Mouse (Mus musculus) adrenal gland, postnatal 4 days (tissue): Measurements from ENCODE around the gene Ank2. TPM values are rescaled to one million over a fixed set of nuclear protein-coding genes. Genes with fewer than 3 reads are reported as not detected.

Experiments
- DNase-seq, 2 experiments: peaks; one replicate each; pipeline ENCODE4 v3.0.0; 2021 to 2022; ENCODE audit warnings: low spot score in 2 of 2, mixed read lengths in 2 of 2
- total RNA-seq, 2 experiments: library from RNA; stranded (reverse); gene quantifications; 2 replicates each; pipeline ENCODE4 v1.2.3; 2021

The Ank2 gene
- total RNA-seq, 2 experiments from 2014 or later, result 91.4 to 93.0 TPM

DNA sequence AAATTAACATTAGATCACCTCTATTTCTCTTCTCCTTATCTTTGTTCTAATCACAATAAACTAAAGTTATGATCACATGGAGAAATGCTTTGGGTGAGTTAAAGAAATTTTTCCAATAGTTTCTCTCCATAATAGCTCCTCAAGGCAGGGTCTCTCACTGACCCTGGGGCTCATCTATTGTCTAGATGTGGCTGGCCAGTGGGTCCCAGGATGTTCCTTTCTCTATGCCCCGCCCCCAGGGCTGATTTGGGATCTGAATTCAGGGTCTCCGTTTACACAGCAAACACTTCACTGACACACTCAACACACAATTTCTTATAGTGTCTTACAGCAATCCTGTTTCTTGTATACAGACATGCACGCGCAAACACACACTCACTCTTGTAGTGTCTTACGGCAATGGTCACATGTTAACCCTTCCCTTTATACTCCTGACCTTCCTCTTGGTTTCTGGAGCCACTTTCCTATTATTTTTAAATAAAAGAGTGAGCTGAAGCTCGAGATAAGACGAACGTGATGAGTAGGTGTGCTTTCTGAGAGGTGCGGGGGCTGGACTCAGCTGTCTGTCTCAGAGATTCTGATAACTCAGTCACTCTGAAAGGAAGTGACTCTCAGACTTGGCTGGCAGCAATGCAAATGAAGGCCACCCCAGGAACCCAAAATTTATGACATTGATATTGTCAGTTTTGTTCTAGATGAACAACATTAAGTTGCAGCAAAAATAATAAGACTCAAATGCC is 204.4 kb downstream of the Ank2 start:
- DNase-seq, result no peak

DNA sequence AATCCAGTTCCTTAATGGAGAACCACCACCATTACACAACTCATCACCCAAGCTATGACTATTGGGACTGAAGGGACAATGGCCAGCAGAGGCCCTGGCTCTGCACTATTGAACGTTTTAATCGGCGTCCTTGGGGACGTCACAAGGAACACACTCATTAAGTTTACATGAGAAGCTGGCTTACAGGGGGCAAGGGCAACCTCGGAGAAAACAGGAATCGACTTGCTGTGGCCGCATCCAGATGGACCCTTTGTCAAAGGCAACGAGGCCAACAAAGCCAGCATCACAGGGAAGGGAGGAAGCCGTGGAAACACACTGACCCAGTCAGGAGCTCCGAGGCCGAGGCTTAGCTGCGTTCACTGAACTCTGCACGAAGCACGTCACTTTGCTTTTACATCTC is 205.1 kb downstream of the Ank2 start:
- DNase-seq, result no peak

DNA sequence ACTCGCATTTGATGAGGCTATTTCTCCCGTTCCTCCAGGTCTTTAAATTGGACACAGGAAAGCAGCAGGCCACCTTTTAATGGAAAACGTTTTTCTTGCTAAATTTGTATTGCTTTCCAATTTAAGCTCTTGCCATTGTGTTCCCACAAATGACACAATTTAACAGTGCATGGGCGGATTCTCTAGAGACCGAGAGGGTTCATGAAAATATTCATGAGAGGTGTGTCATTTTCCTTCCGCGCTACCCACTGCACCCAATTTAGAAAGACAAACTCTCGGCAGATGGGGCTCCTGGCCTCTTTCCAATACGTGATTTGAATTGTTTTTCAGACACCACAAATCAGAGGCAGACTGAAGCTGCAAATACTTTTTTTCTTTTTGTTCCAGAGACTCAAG is 205.7 kb downstream of the Ank2 start:
- DNase-seq, result no peak

DNA sequence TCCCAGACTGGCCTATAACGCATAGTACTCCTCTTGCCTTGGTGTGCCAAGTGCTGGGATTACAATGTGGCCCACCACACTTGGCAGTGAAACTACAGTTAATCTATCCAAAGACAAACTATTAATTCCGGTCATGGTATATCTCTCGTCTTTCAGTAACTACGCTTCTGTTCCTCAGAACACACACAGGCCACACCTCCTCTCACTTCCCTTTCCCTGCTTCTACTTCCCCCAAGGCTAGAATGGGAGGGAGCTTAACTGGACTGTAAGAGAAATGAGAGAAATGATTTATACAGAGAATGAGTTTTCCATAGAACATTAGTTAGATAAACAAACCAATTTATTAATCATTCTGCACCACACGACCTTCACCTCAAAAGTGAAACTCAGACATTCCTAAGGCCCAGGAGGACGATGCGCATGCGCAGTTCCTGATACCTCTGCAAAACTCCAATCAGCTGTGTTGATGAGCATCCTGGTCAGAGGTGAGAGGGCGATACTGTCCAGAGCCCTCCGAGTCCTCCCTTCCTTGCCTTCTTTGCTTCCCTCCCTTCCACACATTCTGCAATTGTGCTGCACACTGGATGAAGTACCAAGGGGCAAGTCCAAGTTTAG is 206.2 kb downstream of the Ank2 start:
- DNase-seq, result no peak

DNA sequence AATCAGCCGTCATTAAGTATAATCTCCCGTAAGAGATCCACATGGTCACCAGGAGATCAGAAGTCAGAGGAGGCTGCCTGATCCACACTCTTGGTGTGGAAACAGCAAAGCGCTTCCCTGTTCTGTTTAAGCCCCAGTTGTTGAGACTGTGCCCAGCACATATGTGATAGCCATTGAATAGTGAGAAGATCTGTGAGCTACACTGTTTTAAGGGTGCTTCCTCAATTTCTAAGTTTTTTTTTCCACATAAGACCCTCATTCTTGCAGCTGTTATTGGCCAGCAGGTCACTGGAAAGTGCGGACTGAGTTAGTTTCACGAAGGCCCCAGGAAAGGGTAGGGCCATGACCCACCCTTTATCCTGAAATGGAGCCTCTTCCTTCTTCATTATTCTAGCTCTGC is 216.9 kb downstream of the Ank2 start:
- no peak for DNase-seq

DNA sequence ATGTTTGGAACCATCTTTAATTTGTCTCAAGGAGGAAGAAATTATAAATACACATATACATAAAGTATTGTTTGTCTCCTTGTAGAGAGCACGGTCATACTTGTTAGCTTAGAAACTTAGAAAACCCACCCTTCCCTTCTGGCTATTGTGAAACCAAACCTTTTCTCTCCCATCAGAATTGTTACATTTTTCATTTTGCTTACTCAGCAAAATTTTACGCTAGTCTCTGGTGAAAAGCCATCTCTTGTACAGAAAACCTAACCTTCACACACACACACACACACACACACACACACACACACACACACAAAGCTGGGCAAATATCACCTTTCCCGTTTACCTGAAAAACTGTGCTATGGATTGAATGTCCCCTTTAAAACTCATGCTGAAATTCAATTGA is 217.8 kb downstream of the Ank2 start:
- no peak for DNase-seq

DNA sequence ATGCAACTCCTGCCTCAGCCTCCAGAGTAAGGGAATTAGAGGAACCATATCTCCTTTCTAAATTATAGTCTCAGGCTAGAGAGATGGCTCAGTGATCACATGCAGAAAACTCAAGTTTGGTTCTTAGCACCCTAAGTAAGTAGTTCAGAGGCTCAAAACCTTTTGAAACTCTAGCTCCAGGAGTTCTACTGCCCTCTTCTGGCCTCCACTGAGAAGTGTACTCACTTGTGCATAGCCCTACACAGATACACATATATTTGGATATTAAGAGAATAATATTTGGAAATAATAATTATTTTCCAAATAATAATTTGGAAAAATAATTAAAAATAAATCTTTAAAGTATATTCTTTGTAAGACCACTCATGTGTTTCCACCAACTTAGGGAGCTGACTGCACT is 218.8 kb downstream of the Ank2 start:
- DNase-seq, result no peak

DNA sequence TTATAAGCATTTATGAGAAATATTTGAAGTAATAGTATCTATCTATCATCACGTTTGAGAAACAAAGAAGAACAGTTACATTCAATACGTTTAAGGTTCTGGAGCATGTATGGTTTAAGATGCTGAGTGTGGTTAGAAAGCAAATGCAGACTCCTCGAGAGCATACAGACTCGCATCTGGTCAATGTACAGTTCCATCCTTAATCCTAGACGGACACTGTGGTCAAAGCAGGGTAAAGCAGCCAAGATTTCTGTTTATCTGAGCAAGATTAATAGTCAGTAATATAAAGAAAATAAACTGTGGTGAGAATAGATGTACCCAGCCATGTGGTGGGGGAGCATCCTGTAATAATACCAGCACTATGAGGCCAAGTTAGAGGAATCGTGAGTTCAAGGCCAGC is 223.2 kb downstream of the Ank2 start:
- no peak for DNase-seq

DNA sequence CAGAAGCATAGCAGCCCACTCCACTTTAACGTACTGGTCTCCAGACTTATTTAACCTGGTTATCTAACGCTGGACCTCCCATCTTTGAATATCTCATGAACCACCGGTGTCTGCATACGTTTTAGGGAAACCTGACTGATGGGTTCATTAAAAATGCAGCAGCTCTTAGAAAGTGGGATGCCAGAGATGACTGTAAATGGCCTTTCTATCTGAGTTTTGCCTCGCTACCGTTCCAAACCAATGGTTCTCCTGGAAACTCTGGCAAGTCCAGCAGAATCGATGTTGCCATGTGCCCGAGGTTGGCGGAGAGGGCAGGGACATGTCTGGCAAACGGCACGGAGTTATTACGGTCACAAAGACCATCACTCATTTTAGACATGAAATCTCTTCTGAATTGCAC is 226.3 kb downstream of the Ank2 start:
- no peak for DNase-seq

DNA sequence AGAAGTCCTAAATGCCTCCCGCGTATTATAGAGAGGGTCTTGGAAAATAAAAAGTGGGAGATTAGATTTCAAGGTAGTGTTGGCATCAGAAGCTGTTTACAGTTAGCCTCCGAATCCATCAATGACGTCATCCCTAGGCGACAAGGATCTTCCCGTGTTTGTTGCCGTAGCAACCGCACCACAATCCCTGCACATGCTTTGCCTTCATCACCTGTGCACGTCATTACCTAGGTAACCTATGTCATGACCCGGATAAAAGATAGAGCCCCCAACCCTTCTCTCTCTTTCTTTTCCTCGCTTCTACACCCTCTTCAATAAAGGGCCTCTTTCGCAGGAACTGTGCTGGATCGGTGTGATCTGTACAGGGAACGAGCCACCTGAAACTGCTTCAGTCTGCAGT is 229.5 kb downstream of the Ank2 start:
- DNase-seq, result no peak

DNA sequence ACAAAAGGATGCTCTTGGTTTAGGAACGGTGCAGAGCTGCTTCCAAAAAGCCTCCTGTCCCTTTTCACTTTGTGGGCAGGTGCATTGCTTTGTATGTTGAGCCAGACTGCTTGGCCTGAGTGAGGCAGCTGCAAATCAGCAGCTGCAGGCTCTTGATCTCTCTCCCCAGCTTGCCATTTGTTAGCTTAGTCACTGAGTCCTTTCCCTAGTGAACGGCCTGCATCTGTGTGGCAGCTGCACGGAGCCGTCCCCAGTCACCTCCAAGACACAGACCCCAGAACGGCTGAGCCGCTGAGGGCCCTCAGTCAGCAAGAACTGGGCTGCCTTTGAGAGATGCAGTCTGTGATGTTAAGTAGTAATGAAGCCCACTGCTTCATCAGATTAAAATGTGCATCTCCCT is 231.3 kb downstream of the Ank2 start:
- DNase-seq, result no peak

DNA sequence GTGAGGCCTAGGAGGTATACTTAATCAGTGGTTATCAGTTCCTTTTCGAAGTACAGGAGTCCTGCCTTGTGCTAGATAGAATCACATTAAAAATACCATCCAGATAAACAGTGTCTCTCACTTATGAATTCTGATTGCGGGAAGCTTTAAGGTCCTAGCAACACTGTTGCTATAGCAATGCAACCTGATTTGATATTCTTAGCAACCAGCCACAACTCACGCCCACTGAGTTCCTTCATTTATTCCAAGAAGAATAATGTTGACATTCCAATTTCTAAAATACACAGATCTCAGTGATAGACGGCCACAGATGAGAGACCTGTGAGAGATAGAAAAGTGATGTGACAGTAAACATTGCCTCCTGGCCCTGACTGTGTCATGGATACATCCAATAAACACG is 233.4 kb downstream of the Ank2 start:
- no peak for DNase-seq

DNA sequence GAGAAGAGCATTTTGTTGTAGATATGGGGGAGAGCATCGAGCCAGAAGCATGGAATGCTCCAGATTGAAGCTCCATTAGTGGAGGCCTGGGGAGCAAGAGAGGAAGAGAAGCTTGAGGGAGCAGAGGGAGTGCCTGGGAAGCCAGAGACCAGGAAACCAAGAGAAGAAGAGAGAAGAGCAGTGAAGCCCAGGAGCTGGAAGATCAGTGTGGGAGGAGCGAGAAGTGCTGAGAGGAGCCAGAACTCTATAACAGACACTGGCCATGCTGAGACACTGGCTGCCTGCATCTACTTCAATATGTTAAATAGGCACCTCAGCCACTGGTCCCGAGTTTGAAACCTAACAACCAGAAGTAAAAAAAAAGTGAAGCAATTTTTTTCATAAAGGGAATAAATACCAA is 234.0 kb downstream of the Ank2 start:
- no peak for DNase-seq

DNA sequence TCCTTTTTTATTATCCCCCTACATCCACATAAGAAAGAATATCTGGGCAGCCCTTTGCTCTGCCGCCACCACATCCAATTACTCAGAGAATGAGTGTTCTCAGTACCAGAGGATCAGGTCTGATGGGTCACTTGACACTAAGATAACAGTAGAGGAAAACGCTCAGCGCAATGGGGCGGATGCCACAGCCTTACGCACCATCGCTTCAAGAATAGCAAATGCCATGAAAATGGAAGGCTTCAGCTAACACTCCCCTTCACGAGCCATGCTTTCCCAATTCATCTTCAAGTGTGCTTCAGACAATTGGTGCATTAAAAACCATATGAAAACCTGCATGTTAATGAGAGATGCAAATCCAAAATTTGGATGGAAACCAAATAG is 238.4 kb downstream of the Ank2 start:
- no peak for DNase-seq

DNA sequence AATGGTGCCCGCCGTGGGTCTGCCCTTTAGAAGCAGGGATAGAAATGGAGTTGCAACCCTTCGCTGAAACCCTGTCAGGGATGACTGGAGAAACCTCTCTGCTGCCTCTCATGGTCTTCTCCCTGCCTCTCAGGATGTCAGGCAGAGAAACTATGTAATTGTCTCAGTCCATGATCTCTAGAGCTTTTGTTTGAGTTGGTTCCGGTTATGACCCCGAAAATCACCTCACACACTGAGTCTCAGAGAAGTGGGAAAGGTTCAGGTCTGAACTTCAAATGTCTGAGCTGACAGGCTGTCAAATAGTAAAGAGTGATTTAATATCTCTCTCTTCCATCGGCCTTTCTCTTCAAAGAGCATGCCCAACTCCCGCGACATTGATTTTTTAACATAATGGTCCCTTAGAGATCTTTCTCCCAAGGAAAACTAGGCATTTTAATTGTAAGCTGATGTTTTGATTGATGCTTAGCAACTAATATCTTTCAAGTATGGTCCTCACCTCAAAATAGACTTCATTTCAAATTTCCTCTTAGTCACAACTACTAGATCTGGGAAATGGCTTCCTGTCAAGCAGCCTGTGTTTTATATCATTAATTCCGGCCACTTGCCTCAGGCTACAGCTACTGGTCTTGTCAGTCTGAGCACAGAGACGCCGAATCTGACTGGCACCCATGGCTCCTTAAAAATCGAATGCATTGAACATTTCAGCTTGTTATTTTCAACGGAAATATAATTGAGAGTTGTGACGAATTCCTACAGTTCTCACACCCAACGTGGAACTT is 239.0 kb downstream of the Ank2 start:
- DNase-seq, result no peak

DNA sequence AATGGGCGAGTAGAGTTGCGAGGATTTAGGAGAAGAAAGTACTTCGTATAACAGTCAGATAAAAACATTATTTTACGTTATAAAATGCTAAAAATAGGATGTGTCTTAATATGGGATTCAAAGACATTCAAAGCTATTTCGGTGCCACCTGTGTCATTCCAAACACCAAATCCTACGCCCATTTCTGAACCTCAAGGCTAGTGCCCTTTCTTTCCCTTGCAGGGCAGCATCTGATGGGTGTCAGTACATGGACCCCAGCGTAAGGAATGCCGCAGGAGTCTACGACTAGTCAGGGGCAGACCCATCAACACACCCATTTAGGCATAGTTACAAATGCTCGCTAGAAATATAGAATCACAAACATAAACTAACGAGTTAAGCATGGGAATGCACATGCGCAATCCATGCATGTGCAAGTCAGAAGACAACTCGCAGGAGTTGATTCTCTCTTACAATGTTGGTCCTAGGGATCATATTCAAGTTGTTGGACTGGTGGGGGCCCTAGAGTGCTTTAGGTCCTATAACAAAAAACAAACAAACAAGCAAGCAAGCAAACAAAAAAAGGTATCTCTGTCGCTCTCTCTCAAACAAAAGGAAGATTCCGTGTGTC is 240.6 kb downstream of the Ank2 start:
- no peak for DNase-seq

DNA sequence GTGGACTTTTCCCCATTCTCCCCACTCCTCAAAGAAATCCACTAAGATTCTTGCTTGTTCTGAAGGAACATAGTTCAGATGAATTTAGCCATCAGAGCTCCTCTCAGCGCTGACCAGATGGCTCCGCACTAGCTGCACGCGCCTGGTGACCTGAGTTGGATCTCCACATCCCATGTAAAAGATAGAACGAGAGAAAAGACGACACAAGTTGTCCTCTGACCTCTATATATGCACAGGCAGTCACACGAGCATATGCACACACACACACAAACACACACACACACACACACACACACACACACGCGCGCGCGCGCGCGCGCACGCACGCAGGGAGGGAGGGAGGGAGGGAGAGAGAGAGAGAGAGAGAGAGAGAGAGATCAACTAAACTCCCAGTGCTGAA is 241.2 kb downstream of the Ank2 start:
- DNase-seq, result no peak

DNA sequence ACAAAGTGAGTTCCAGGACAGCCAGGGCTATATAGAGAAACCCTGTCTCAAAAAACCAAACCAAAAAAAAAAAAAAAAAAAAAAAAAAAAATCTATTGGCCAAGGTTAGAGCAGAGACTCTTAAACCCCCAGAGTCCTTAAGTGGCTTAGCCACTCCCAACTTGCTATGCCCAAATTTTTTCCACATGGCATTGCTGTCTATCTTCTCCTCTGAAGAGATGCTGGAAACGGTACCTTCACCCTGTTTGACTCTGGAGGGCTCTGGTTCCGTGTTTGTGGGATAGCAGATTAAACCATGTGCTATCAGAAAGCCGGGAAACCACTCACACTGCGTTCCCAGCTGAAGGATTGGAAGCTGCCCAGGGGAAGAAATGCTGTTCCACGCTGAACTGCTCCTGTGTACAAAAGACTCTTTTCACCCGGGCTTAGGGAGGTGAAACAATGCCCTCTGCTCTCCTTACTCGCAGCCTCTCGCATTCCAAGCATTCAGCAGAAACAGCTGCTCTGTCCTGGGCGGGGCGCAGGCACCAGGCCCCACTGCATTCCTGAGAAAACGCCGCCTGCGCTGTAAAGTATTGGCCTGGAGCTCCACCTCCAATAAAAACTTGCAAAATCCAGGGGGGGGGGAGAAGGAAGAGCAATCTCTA is 241.7 kb downstream of the Ank2 start:
- DNase-seq, result peak in 1 of 2 experiments; percentile 21

DNA sequence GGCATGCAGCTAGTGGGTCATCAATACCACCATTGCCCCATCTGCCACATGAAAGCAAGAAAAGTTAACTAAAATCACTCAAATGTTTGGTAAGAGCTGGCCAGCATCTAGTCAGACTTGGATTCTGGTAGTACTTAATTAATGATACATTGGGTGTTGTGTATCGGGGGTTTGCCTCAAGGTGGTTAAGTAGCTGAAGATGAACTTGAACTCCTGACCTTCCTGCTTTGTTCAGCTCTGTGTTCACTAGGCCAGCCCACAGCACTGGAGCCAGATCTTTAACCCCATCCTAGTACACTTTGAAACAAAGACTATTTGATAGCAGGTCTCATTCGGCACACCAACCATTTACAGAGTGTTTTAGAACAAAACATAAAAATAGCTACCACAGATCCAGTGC is 242.5 kb downstream of the Ank2 start:
- no peak for DNase-seq

DNA sequence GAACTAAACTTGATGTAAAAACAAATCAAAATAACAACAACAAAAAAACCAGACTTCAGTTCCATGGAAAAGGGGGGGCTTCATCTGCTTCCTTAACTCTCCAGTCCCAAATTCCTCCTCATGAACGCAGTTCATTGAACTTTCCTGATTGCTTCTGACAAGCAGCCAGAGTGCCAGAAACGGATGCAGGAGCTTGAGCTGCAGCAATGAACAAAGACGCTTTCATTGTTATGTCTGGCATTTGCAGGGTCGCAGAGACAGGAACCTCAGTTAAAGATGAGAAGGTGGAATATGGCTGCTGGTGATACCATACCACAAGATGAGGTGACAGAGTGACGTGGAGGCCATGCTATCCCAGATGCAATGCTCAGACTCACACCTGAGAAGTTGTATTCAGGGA is 248.2 kb downstream of the Ank2 start:
- no peak for DNase-seq

DNA sequence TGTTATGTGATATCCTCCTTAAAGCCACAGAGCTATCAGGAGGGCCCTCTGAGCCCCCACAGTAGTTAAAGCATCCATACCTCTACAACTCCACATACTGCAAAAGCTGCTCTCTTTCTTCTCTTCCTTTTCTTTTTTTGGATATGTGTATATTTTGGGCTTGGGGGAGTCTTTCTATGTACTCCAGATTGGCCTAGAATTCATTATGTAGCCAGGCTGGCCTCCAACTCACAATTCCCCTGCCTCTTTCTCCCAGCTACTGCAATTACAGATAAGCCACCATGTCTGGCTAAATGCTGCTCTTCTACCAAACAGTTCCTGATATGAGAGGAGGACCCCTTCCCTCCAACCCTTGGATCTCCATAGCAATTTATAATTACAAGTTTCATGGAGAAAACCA is 250.5 kb downstream of the Ank2 start:
- DNase-seq, result no peak
